Mouse (Mus musculus) kidney, postnatal 14 days (tissue): ENCODE results near the gene Pgm2l1.
A peak's percentile ranks its signal among the peaks of the same experiment; 100 is the strongest.

Source experiments
- DNase-seq: peaks from one replicate; pipeline ENCODE4 v3.0.0; 2022; ENCODE audit warnings: mixed read lengths

Gene Pgm2l1

GRCm38 (mm10) chr7:100298861-100299510 lies 71.8 kb downstream of the Pgm2l1 start:
- DNase-seq, result no peak

GRCm38 (mm10) chr7:100301390-100301789 lies 74.2 kb downstream of the Pgm2l1 start:
- no peak for DNase-seq

- DNase-seq, result no peak
Measured at GRCm38 (mm10) chr7:100302316-100302715, 75.1 kb downstream of the Pgm2l1 start.

GRCm38 (mm10) chr7:100305894-100306293 lies 78.7 kb downstream of the Pgm2l1 start:
- no peak for DNase-seq

GRCm38 (mm10) chr7:100307872-100308653 lies 80.9 kb downstream of the Pgm2l1 start:
- no peak for DNase-seq

- no peak for DNase-seq
Measured at GRCm38 (mm10) chr7:100309216-100309615, 82.0 kb downstream of the Pgm2l1 start.

DNA sequence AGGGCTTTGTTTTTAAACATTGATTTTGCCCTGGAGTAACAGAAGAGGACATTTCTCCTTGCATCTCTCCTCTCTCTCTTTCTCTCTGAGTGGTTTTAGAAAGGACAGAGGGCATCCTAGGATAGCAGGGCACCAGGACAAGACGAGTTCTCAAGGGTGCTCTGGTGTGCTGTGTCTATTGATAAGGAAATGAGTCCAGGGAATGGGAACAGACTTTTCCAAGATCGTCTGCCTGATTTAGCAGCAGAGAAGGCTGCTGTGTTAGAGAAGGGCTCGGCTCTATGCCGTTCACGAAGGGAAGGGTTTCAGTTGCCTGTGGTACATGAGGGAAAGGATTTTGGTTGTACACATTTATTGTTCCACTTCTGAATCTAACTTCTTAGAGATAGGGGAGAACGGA lies 82.5 kb downstream of the Pgm2l1 start:
- DNase-seq, result no peak

DNA sequence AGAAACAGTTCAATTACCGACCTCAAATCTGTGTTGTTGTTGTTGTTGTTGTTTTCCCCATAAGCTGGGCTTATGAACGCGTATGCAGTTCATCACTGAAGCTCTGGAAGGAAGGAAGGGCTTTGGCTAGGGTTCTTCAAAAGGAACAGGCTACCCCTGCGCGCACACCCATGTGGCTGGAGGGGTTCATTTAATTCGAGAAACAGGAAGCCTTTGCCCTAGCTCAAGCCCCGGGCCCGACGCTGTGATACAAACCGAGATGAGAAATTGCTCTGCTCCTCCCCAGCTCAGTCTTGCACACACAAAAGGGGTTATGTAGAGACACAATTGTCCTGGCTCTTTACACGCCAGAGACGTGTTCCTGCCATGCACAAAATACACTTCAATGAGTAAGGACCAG lies 83.1 kb downstream of the Pgm2l1 start:
- DNase-seq, result no peak

DNA sequence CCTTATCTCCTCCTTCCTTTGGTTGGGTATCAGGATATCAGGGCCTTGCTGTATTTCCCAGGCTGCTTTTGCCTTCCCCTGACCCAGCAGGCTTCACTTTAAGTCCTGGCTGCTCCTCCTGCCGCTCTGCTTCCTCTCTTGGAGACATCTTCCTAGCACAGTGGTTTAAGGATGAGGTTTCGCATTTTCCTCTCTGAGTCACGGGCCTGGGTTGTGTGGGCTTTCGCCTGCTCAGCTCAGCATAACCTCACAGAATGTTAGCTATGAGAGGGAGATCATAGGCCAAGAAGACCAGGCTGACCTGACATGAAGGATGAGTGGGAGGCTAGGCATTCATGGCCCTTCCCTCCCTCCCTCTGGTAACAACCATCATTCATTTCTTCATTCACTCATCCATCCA lies 85.5 kb downstream of the Pgm2l1 start:
- DNase-seq, result no peak

GRCm38 (mm10) chr7:100316924-100317323 lies 89.7 kb downstream of the Pgm2l1 start:
- DNase-seq, result no peak

DNA sequence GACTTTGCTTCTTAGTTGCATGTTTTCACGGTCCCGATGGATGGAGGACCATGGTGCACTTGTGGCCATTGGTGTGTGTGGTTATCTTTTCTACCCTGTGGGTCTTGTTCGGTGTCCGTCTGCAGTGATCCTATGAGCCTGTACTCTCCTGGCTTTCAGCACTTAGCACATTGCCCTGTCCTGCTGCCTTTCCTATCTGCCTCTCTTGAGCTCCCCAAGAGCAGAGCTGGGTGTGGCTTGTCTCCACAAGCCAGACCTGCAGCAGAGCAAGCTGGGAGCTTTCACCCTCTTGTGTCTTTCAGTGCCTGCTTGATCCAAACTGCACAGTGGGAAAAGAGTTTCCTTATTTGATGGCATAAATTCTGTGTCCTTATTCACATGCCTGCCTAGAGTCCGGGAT lies 90.3 kb downstream of the Pgm2l1 start:
- DNase-seq, result no peak

GRCm38 (mm10) chr7:100323721-100324120 lies 96.5 kb downstream of the Pgm2l1 start:
- no peak for DNase-seq

DNA sequence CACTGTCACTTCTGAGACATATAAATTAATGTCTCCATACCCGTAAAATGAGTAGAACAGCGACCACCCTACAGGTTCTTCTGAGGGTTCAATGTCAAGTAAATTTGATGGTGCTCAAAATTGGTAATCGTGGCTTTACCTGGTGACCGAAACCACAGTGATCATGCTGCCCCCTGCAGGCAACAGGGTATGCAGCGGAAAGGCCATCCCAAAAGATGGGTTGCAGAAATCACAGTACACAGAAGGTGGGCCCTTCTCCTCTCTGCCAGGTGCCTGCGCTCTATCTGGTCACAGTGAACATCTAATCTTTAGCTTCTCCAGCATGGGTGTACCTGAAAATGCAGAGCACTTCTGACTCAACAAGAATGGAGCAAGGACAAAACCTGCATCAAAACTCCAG lies 98.3 kb downstream of the Pgm2l1 start:
- DNase-seq, result peak; percentile 34

DNA sequence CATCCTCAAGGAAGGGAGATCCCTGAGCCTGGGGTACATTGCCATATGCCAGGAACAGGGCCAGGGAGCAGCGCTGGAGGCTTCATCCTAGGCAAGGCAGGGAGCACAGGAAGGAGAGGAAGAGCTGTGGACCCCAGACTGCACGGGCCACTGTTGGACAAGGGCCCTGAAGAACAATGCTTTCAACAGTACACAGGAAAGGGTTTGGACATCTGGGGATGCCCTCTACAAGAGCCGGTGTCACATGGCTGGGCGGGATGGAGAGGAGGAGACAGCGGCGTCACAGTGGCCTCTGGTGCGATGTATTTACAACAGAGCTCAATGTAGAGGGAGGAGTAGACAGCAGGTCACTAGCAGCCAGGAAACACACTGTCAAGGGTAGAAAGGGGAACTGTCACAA lies 100.3 kb downstream of the Pgm2l1 start:
- DNase-seq, result peak; percentile 41
